Mouse (Mus musculus) spleen, adult 2 months (tissue): Measurements from ENCODE around the gene Nfatc4. TPM values are rescaled to one million over a fixed set of nuclear protein-coding genes. Genes with fewer than 3 reads are reported as not detected.
A peak's percentile ranks its signal among the peaks of the same experiment; 100 is the strongest.

ENCODE experiments used
- DNase-seq, 2 experiments: peaks; one replicate each; pipeline versions ENCODE4 v3.0.0 to v3.0.0-alpha.2; 2012 to 2021; ENCODE audit warnings: low spot score in 2 of 2, low read depth in 1 of 2
- H3K27ac ChIP-seq: fragments of 200-500 bp; 2 replicates; pipeline ENCODE4 v1.5.1; 2012; ENCODE audit warnings: low read length, inconsistent platforms; ENCODE audit not compliant: insufficient read depth
- H3K27me3 ChIP-seq: fragments of 200-500 bp; 2 replicates; pipeline ENCODE4 v1.6.1; 2012; ENCODE audit warnings: mild to moderate bottlenecking, moderate library complexity, low read length, inconsistent platforms; ENCODE audit not compliant: control insufficient read depth, insufficient read depth
- H3K36me3 ChIP-seq: fragments of 200-500 bp; 2 replicates; pipeline ENCODE4 v1.6.1; 2012; ENCODE audit warnings: mild to moderate bottlenecking, low read length, inconsistent platforms; ENCODE audit not compliant: control insufficient read depth, insufficient read depth
- H3K4me1 ChIP-seq: fragments of 200-500 bp; 2 replicates; pipeline ENCODE4 v1.6.1; 2011; ENCODE audit warnings: inconsistent platforms; ENCODE audit not compliant: control insufficient read depth, insufficient read depth, insufficient read length
- H3K4me3 ChIP-seq: fragments of 200-500 bp; 2 replicates; pipeline ENCODE4 v1.5.1; 2011; ENCODE audit warnings: mild to moderate bottlenecking, inconsistent platforms; ENCODE audit not compliant: insufficient read depth, insufficient read length; ENCODE audit errors: extremely low read depth
- CTCF ChIP-seq: fragments of 200-500 bp; IDR thresholded peaks from 2 replicates; pipeline ENCODE4 v1.5.1; 2011; ENCODE audit warnings: mild to moderate bottlenecking, inconsistent platforms; ENCODE audit not compliant: insufficient read depth, insufficient read length, insufficient replicate concordance; ENCODE audit errors: extremely low read depth
- POLR2A ChIP-seq: fragments of 200-500 bp; IDR thresholded peaks from 2 replicates; pipeline ENCODE4 v1.6.1; 2011; ENCODE audit warnings: low read depth, low read length, inconsistent platforms
- WGBS: fragments of 180-500 bp; shearing (Covaris S2); methylation state at CpG from one replicate; pipeline ENCODE4 v1.1.7; 2018; 5-methylcytosine and 5-hydroxymethylcytosine counted together
- polyA plus RNA-seq: library from polyadenylated mRNA; depleted of rRNA; stranded (reverse); fragments of >200 nt; gene quantifications from 2 replicates; pipeline ENCODE4 v1.2.3, GENCODE M21; 2012

The Nfatc4 gene
- polyA plus RNA-seq, 1 experiment, result 4.6 TPM

- no peaks in the 10 kb centered on the region; the same call in 1 of the 2 replicates for H3K4me1 ChIP-seq
- H3K27me3 ChIP-seq, result peaks cover 4% of the 10 kb centered on the region
- H3K27ac ChIP-seq, result no peak overlapping the region
- no peak overlapping the region for H3K4me3 ChIP-seq
- 40% methylated on average over 11 of the region's 11 CpGs for WGBS
- DNase-seq, result no peak
- H3K36me3 ChIP-seq, result no peaks in the 10 kb centered on the region
- TF ChIP-seq POLR2A, result no peak
- no peak for TF ChIP-seq CTCF
Observed at GRCm38 (mm10) chr14:55852646-55853551, 30.0 kb downstream of the Nfatc4 start.

GRCm38 (mm10) chr14:55853621-55854285 lies 30.8 kb downstream of the Nfatc4 start, which contains the start of gene Nynrin:
Gene Nynrin, plus strand, starts transcription at chr14:55854010.
- Histone ChIP-seq H3K27me3 (peaks cover 4% of the 10 kb centered on the region), H3K4me1 (no peaks in the 10 kb centered on the region; the same call in 1 of the 2 replicates), H3K27ac (peak within 1 kb of the TSS; percentile 40), H3K36me3 (no peaks in the 10 kb centered on the region), H3K4me3 (peak within 1 kb of the TSS; percentile 47; the same call in 1 of the 2 replicates)
- 7% methylated on average over 32 of the region's 33 CpGs for WGBS
- TF ChIP-seq CTCF (no peak), POLR2A (no peak)
- DNase-seq, result no peak

GRCm38 (mm10) chr14:55854406-55855100 lies 31.6 kb downstream of the Nfatc4 start:
- no peaks in the 10 kb centered on the region; the same call in 1 of the 2 replicates for H3K4me1 ChIP-seq
- no peak for TF ChIP-seq CTCF
- TF ChIP-seq POLR2A, result no peak
- peaks cover 4% of the 10 kb centered on the region for H3K27me3 ChIP-seq
- no peak for DNase-seq
- H3K36me3 ChIP-seq, result no peaks in the 10 kb centered on the region
- H3K27ac ChIP-seq, result peak overlapping the region; percentile 40
- peak overlapping the region; percentile 47; the same call in 1 of the 2 replicates for H3K4me3 ChIP-seq
- 15% methylated on average over 9 of the region's 9 CpGs for WGBS

- H3K27me3 ChIP-seq, result peaks cover 4% of the 10 kb centered on the region
- peak overlapping the region; percentile 20; the same call in 1 of the 2 replicates for H3K4me3 ChIP-seq
- no peak for DNase-seq
- no peaks in the 10 kb centered on the region; the same call in 1 of the 2 replicates for H3K4me1 ChIP-seq
- TF ChIP-seq CTCF, result no peak
- no peak for TF ChIP-seq POLR2A
- WGBS, result 52% methylated on average over 4 of the region's 4 CpGs
- peak overlapping the region; percentile 40 for H3K27ac ChIP-seq
- H3K36me3 ChIP-seq, result no peaks in the 10 kb centered on the region
Observed at GRCm38 (mm10) chr14:55855101-55855561, 32.2 kb downstream of the Nfatc4 start.

DNA sequence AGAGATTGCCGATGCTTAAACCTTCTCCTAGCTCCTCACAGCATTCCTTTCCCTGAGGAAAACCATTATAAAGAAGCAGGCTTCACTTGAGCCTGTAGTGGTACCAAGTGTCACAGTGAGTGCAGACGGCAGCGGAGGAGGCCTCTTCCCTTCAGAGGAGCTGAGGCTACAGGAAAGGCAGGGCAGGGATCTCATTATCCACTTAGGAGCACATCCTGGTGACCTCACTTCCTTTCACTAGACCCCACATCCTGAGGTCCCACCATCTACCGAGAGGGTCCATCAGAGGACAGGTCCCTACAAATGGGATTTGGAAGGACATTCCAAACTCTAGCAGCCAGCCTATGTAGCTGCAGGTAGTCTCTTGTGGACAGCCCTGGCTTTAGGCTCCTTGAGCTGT lies 34.6 kb downstream of the Nfatc4 start:
- WGBS, result 85% methylated on average over 4 of the region's 4 CpGs
- DNase-seq, result no peak
- H3K4me3 ChIP-seq, result no peak overlapping the region
- no peak overlapping the region for H3K27ac ChIP-seq
- H3K4me1 ChIP-seq, result no peaks in the 10 kb centered on the region; the same call in 1 of the 2 replicates
- H3K27me3 ChIP-seq, result peaks cover 4% of the 10 kb centered on the region
- TF ChIP-seq CTCF (no peak), POLR2A (no peak)
- H3K36me3 ChIP-seq, result no peaks in the 10 kb centered on the region

- WGBS, result 89% methylated on average over 6 of the region's 6 CpGs
- TF ChIP-seq CTCF (no peak), POLR2A (no peak)
- no peaks in the 10 kb centered on the region for H3K27me3 ChIP-seq
- H3K36me3 ChIP-seq, result no peaks in the 10 kb centered on the region
- no peak for DNase-seq
- H3K27ac ChIP-seq, result no peak overlapping the region
- H3K4me3 ChIP-seq, result no peak overlapping the region
- H3K4me1 ChIP-seq, result no peaks in the 10 kb centered on the region
Observed at GRCm38 (mm10) chr14:55862186-55862585, 39.2 kb downstream of the Nfatc4 start.
